8 mouse cellular contexts compared by ENCODE assay signal in the genomic region with DNA sequence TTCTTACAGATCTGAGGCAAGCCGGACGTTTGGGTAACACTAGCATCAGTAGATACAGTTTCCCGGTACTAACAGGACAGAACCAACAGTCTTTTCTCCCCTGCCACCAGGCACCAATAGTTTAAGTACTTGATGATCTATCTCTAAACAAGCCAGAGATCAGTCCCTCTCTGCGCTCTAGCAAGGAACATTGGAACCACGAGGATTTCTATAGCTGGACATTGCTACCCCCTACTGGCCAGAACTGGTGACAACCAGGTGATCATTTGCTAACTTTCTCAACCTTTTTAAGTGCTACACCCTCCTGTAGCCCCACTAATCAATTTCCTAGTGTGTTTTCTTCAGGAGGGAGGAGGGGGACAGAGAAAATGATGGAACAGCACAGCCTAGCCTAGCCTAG. TPM values are rescaled to one million over a fixed set of nuclear protein-coding genes. Genes with fewer than 3 reads are reported as not detected.
A peak's percentile ranks its signal among the peaks of the same experiment; 100 is the strongest.
DNase-seq lines count a peak whose midpoint lies in the region; ATAC-seq lines count a peak whose summit lies in the region.

No protein-coding gene starts in this region.

- no peak overlapping the region for H3K9ac ChIP-seq in midbrain, embryonic 11.5 days (ENCODE audit: low read length)

- H3K27ac ChIP-seq in midbrain, embryonic 11.5 days (ENCODE audit: low read depth, low read length), result no peak overlapping the region

- no peaks in the 10 kb centered on the region for H3K9me3 ChIP-seq in midbrain, embryonic 11.5 days (ENCODE audit: control insufficient read depth, low read length)

- no peak overlapping the region for H3K4me2 ChIP-seq in midbrain, embryonic 11.5 days

- intact Hi-C loops in left cerebral cortex, postnatal 4 days (cut with DNase I), result loop anchor here (10.0 kb wide), 1 partner anchor 287 kb away; no protein-coding TSS in a partner anchor

- WGBS in midbrain, embryonic 11.5 days, result 37% methylated on average over 5 of the region's 5 CpGs

- H3K4me3 ChIP-seq in midbrain, embryonic 11.5 days (ENCODE audit: low read depth, low read length), result no peak overlapping the region

- peak; percentile 97 for ATAC-seq in common myeloid progenitor, adult 5-6 weeks (replicated peaks; ENCODE audit: low read depth, poor library complexity, severe bottlenecking)
- ATAC-seq in midbrain, embryonic 11.5 days (ENCODE audit: low FRiP score), result peak; percentile 55; the same call in 1 of the 2 replicates

- peak; percentile 27 for DNase-seq in ovary, postnatal 14 days (ENCODE audit: low spot score)
- no peak for DNase-seq in ovary, postnatal 10 days (ENCODE audit: low spot score)
- peak; percentile 25 for DNase-seq in Muller cell, postnatal 12 days (ENCODE audit: inconsistent ontology term)
- DNase-seq in heart, postnatal 4 days, result peak; percentile 63
- peak; percentile 32 for DNase-seq in left cerebral cortex, postnatal 4 days
- DNase-seq in midbrain, embryonic 11.5 days (ENCODE audit: low spot score, missing footprints), result peak; percentile 95
- peak; percentile 16 to 52 for DNase-seq in thymus, postnatal 10 days (ENCODE audit: low spot score in 2 of 2)

- no peaks in the 10 kb centered on the region for H3K36me3 ChIP-seq in midbrain, embryonic 11.5 days (ENCODE audit: control insufficient read depth, insufficient read depth, low read length)

- no peaks in the 10 kb centered on the region for H3K27me3 ChIP-seq in midbrain, embryonic 11.5 days (ENCODE audit: control insufficient read depth, insufficient read depth, low read length)

- H3K4me1 ChIP-seq in midbrain, embryonic 11.5 days (ENCODE audit: control insufficient read depth, insufficient read depth, low read length), result no peaks in the 10 kb centered on the region

RNA-seq across cellular contexts. Expression of gene Mon2, which starts 15.4 kb away (rescaled TPM):
- total RNA-seq in common myeloid progenitor, adult 5-6 weeks (2017), result 34.9 and 38.1 TPM in 2 replicates
- total RNA-seq in heart, postnatal 4 days (2021), result 10 to 100 TPM; 45.0 to 45.9 TPM
- total RNA-seq in left cerebral cortex, postnatal 4 days (2021), result 10 to 100 TPM; 77.4 to 79.9 TPM
- 24.9 and 25.7 TPM in 2 replicates for polyA plus RNA-seq in midbrain, embryonic 11.5 days (2014; fragmentation: Nextera tagmentation; extraction: Ambion mirVana)
